8 mouse cellular contexts compared by ENCODE assay signal in the genomic region with DNA sequence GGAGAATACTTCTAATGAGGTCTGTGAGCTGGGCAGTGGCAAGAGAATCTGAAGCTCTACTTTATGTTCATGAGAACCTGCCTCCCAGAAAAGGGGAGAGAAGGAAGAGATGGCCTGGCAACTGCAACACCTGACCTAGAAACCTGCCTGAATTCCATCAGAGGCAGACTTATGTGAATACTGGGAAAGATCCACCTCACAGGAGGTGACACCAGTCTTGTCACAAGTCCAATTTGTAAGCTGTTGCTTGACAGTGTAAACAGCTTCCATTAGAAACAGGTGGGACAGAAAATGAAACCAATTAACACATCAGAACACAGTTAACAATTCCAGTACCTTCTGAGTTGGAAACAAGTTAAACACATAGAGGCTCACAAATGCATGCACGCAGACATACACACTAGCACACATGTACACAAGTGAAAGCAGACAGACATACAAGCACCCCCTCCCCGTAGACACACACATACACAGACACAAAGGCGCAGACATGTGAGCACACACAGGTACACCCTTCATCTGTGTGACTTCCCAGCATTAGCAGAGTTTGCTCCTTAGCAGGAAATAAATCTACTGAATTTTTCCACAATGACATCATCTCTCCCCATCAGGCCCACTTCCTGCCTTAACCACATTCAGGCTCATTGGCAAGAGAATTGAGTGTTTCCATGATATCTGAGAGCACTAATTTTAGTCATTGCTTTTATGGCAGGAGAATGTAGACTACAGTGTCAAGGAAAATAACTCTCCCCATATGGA. TPM values are rescaled to one million over a fixed set of nuclear protein-coding genes. Genes with fewer than 3 reads are reported as not detected.
DNase-seq lines count a peak whose midpoint lies in the region; ATAC-seq and TF ChIP-seq lines count a peak whose summit lies in the region.

No protein-coding gene starts in this region.

- TF ChIP-seq POLR2A in embryonic fibroblast, embryonic 13.5 days (IDR thresholded peaks at IDR 0.05; ENCODE audit: low read depth, low read length), result peak; percentile 24; the same call in 1 of the 2 replicates

- H3K36me3 ChIP-seq in forebrain, embryonic 13.5 days (ENCODE audit: poor library complexity, severe bottlenecking), result no peaks in the 10 kb centered on the region
- no peaks in the 10 kb centered on the region for H3K36me3 ChIP-seq in forebrain, embryonic 10.5 days (replicated peaks)
- H3K36me3 ChIP-seq in intestine, embryonic 15.5 days, result no peaks in the 10 kb centered on the region

- ATAC-seq in forebrain, embryonic 13.5 days, result peak; percentile 51; the same call in 1 of the 2 replicates
- peak; percentile 79 for ATAC-seq in intestine, embryonic 15.5 days
- no peak for ATAC-seq in megakaryocyte-erythroid progenitor cell, adult 5-6 weeks (replicated peaks; ENCODE audit: low FRiP score, low TSS enrichment, poor library complexity, severe bottlenecking)
- no peak for ATAC-seq in erythroid progenitor cell, adult 5-6 weeks (replicated peaks; ENCODE audit: low FRiP score, poor library complexity, severe bottlenecking)

- no peaks in the 10 kb centered on the region for H3K9me3 ChIP-seq in forebrain, embryonic 13.5 days (replicated peaks)
- no peaks in the 10 kb centered on the region for H3K9me3 ChIP-seq in forebrain, embryonic 10.5 days
- no peaks in the 10 kb centered on the region for H3K9me3 ChIP-seq in intestine, embryonic 15.5 days

- no peak overlapping the region for H3K4me3 ChIP-seq in forebrain, embryonic 13.5 days
- H3K4me3 ChIP-seq in forebrain, embryonic 10.5 days, result no peak overlapping the region
- H3K4me3 ChIP-seq in embryonic fibroblast, embryonic 13.5 days (ENCODE audit: insufficient read depth, low read length), result no peak overlapping the region
- no peak overlapping the region for H3K4me3 ChIP-seq in intestine, embryonic 15.5 days (replicated peaks)

- H3K4me1 ChIP-seq in forebrain, embryonic 13.5 days, result peaks cover 7% of the 10 kb centered on the region; the same call in 1 of the 2 replicates
- peaks cover 9% of the 10 kb centered on the region; the same call in 1 of the 2 replicates for H3K4me1 ChIP-seq in forebrain, embryonic 10.5 days
- H3K4me1 ChIP-seq in embryonic fibroblast, embryonic 13.5 days (ENCODE audit: control insufficient read depth, insufficient read depth, low read length), result peaks cover 26% of the 10 kb centered on the region
- H3K4me1 ChIP-seq in intestine, embryonic 15.5 days (replicated peaks), result 0 out of 2 replicates have a peak, but pooled peaks cover 3% of the 10 kb centered on the region

- no peaks in the 10 kb centered on the region for H3K27me3 ChIP-seq in forebrain, embryonic 13.5 days
- no peaks in the 10 kb centered on the region for H3K27me3 ChIP-seq in forebrain, embryonic 10.5 days (ENCODE audit: poor library complexity, severe bottlenecking)
- H3K27me3 ChIP-seq in intestine, embryonic 15.5 days (replicated peaks), result no peaks in the 10 kb centered on the region

- H3K9ac ChIP-seq in forebrain, embryonic 13.5 days, result no peak overlapping the region
- no peak overlapping the region for H3K9ac ChIP-seq in intestine, embryonic 15.5 days

- no peak for TF ChIP-seq CTCF in embryonic fibroblast, embryonic 13.5 days (IDR thresholded peaks at IDR 0.05; ENCODE audit: borderline replicate concordance, insufficient read depth, low read length)

- DNase-seq in forebrain, embryonic 10.5 days (ENCODE audit: extremely low spot score, low spot score), result no peak
- DNase-seq in CD4-positive helper T cell, adult 2 months (ENCODE audit: low read depth, low spot score), result peak; percentile 60
- no peak for DNase-seq in testis, postnatal 10 days (ENCODE audit: low spot score)

- H3K27ac ChIP-seq in forebrain, embryonic 13.5 days, result no peak overlapping the region
- no peak overlapping the region for H3K27ac ChIP-seq in forebrain, embryonic 10.5 days
- H3K27ac ChIP-seq in embryonic fibroblast, embryonic 13.5 days (ENCODE audit: insufficient read depth, low read length), result peak overlapping the region; percentile 98
- no peak overlapping the region for H3K27ac ChIP-seq in intestine, embryonic 15.5 days

- 91% methylated on average over 3 of the region's 3 CpGs for WGBS in forebrain, embryonic 13.5 days
- 92% methylated on average over 3 of the region's 3 CpGs for WGBS in forebrain, embryonic 10.5 days
- 62% methylated on average over 3 of the region's 3 CpGs for WGBS in intestine, embryonic 15.5 days

- H3K4me2 ChIP-seq in forebrain, embryonic 13.5 days, result no peak overlapping the region
- no peak overlapping the region for H3K4me2 ChIP-seq in intestine, embryonic 15.5 days (replicated peaks)

RNA-seq across cellular contexts. Expression of a gene that starts 51.4 kb away (rescaled TPM):
- 3.6 and 5.2 TPM in 2 replicates for polyA plus RNA-seq in forebrain, embryonic 13.5 days (2015; fragmentation: Nextera tagmentation; extraction: Ambion mirVana)
- polyA plus RNA-seq in forebrain, embryonic 10.5 days (2016; fragmentation: Nextera tagmentation; extraction: Ambion mirVana), result 6.6 and 6.9 TPM in 2 replicates
- polyA plus RNA-seq in embryonic fibroblast, embryonic 13.5 days (2011; ENCODE audit: insufficient read length, low read depth, missing spikeins), result 11.5 and 15.9 TPM in 2 replicates
- polyA plus RNA-seq in intestine, embryonic 15.5 days (2015; fragmentation: Nextera tagmentation; extraction: Ambion mirVana), result 9.9 and 11.2 TPM in 2 replicates
- total RNA-seq in megakaryocyte-erythroid progenitor cell, adult 5-6 weeks (2014; fragmentation: Nextera tagmentation), result 11.9 and 19.4 TPM in 2 replicates
- 9.3 and 12.4 TPM in 2 replicates for total RNA-seq in megakaryocyte-erythroid progenitor cell, adult 5-6 weeks (2017)
- total RNA-seq in erythroid progenitor cell, adult 5-6 weeks (2015; ENCODE audit: low replicate concordance), result 4.6 TPM in 1 of 2 replicates, not detected in the other
- total RNA-seq in erythroid progenitor cell, adult 5-6 weeks (2017; ENCODE audit: low replicate concordance), result 4.4 TPM in 1 of 2 replicates, not detected in the other

RNA-seq across cellular contexts. Expression of a gene that starts 51.7 kb away (rescaled TPM):
- polyA plus RNA-seq in forebrain, embryonic 13.5 days (2015; fragmentation: Nextera tagmentation; extraction: Ambion mirVana), result 22.8 and 25.0 TPM in 2 replicates
- polyA plus RNA-seq in forebrain, embryonic 10.5 days (2016; fragmentation: Nextera tagmentation; extraction: Ambion mirVana), result 25.1 and 27.6 TPM in 2 replicates
- 63.1 and 139 TPM in 2 replicates for polyA plus RNA-seq in embryonic fibroblast, embryonic 13.5 days (2011; ENCODE audit: insufficient read length, low read depth, missing spikeins)
- 12.0 and 13.8 TPM in 2 replicates for polyA plus RNA-seq in intestine, embryonic 15.5 days (2015; fragmentation: Nextera tagmentation; extraction: Ambion mirVana)
- total RNA-seq in megakaryocyte-erythroid progenitor cell, adult 5-6 weeks (2014; fragmentation: Nextera tagmentation), result 8.5 and 21.8 TPM in 2 replicates
- total RNA-seq in megakaryocyte-erythroid progenitor cell, adult 5-6 weeks (2017), result 6.3 and 9.0 TPM in 2 replicates
- 4.2 and 4.3 TPM in 2 replicates for total RNA-seq in erythroid progenitor cell, adult 5-6 weeks (2015; ENCODE audit: low replicate concordance)
- 4.9 and 7.6 TPM in 2 replicates for total RNA-seq in erythroid progenitor cell, adult 5-6 weeks (2017; ENCODE audit: low replicate concordance)

Comparison
In these comparisons a context has a peak if more than half of its experiments do, and no peak if none do; other contexts are left out.
1. ATAC-seq: peak in forebrain, embryonic 13.5 days (single experiment) and intestine, embryonic 15.5 days (single experiment); none in megakaryocyte-erythroid progenitor cell, adult 5-6 weeks (single experiment) and erythroid progenitor cell, adult 5-6 weeks (single experiment).